Mouse (Mus musculus) midbrain, embryonic 12.5 days (tissue): ENCODE measurements at regions not wholly inside any gene's neighbourhood (a gene's known extent, or its start where the extent isn't known, plus 50 kb on each side); places are given as distances from the start of the nearest gene placed in this dataset.

Source experiments
- ATAC-seq: fragments of 200-750 bp; cut with Nextera tagmentation; 2 replicates; pipeline ENCODE4 v1.8.0; 2017; ENCODE audit warnings: low read depth, moderate TSS enrichment, moderate library complexity; ENCODE audit not compliant: low FRiP score
- H3K27ac ChIP-seq: fragments of 300-500 bp; sonication (generic); replicated peaks from 2 replicates; pipeline ENCODE4 v1.5.1; 2016; ENCODE audit warnings: mild to moderate bottlenecking
- H3K27me3 ChIP-seq: fragments of 300-500 bp; sonication (generic); 2 replicates; pipeline ENCODE4 v1.6.1; 2016; ENCODE audit warnings: mild to moderate bottlenecking
- H3K36me3 ChIP-seq: fragments of 300-500 bp; sonication (generic); 2 replicates; pipeline ENCODE4 v1.6.1; 2016
- H3K4me1 ChIP-seq: fragments of 300-500 bp; sonication (generic); 2 replicates; pipeline ENCODE4 v1.6.1; 2016
- H3K4me2 ChIP-seq: fragments of 300-500 bp; sonication (generic); replicated peaks from 2 replicates; pipeline ENCODE4 v1.6.1; 2016; ENCODE audit warnings: mild to moderate bottlenecking, moderate library complexity
- H3K4me3 ChIP-seq: fragments of 300-500 bp; sonication (generic); 2 replicates; pipeline ENCODE4 v1.5.1; 2016; ENCODE audit warnings: mild to moderate bottlenecking
- H3K9ac ChIP-seq: fragments of 300-500 bp; sonication (generic); replicated peaks from 2 replicates; pipeline ENCODE4 v1.6.1; 2016; ENCODE audit warnings: mild to moderate bottlenecking, moderate library complexity
- H3K9me3 ChIP-seq: fragments of 300-500 bp; sonication (generic); 2 replicates; pipeline ENCODE4 v1.6.1; 2016; ENCODE audit warnings: mild to moderate bottlenecking
- WGBS: fragments of 180-500 bp; shearing (Covaris S2); methylation state at CpG from one replicate; pipeline ENCODE4 v1.1.7; 2016; 5-methylcytosine and 5-hydroxymethylcytosine counted together

- Histone ChIP-seq H3K4me3 (no peak overlapping the region), H3K27ac (no peak overlapping the region), H3K9ac (no peak overlapping the region), H3K4me2 (no peak overlapping the region), H3K4me1 (no peaks in the 10 kb centered on the region), H3K27me3 (no peaks in the 10 kb centered on the region), H3K9me3 (no peaks in the 10 kb centered on the region), H3K36me3 (no peaks in the 10 kb centered on the region)
- ATAC-seq: no peak
- WGBS: 85% methylated on average over 8 of the region's 8 CpGs
Measured at GRCm38 (mm10) chr8:35020480-35020879, 745.1 kb upstream of the Gm19410 start.

- Histone ChIP-seq H3K27me3 (no peaks in the 10 kb centered on the region), H3K9ac (no peak overlapping the region), H3K36me3 (no peaks in the 10 kb centered on the region), H3K9me3 (no peaks in the 10 kb centered on the region), H3K27ac (no peak overlapping the region), H3K4me3 (no peak overlapping the region), H3K4me1 (no peaks in the 10 kb centered on the region), H3K4me2 (no peak overlapping the region)
- 77% methylated on average over 6 of the region's 6 CpGs for whole genome bisulfite sequencing
- no peak for ATAC-seq
Measured at GRCm38 (mm10) chr8:35022649-35023048, 742.9 kb upstream of the Gm19410 start.

- 74% methylated on average over 3 of the region's 3 CpGs for WGBS
- Histone ChIP-seq H3K36me3 (no peaks in the 10 kb centered on the region), H3K9ac (no peak overlapping the region), H3K9me3 (no peaks in the 10 kb centered on the region), H3K4me2 (no peak overlapping the region), H3K4me1 (no peaks in the 10 kb centered on the region), H3K4me3 (no peak overlapping the region), H3K27ac (no peak overlapping the region), H3K27me3 (no peaks in the 10 kb centered on the region)
- no peak for ATAC-seq
Measured at GRCm38 (mm10) chr8:35047798-35048197, 717.8 kb upstream of the Gm19410 start.

GRCm38 (mm10) chr8:35053444-35053843 lies 712.1 kb upstream of the Gm19410 start:
- no peak for ATAC-seq
- no peaks in the 10 kb centered on the region for H3K27me3 ChIP-seq
- WGBS: 91% methylated on average over 4 of the region's 4 CpGs

GRCm38 (mm10) chr8:35061048-35061447 lies 704.5 kb upstream of the Gm19410 start:
- no peaks in the 10 kb centered on the region for H3K4me1 ChIP-seq
- no peak overlapping the region for H3K4me2 ChIP-seq
- WGBS: 92% methylated on average over 5 of the region's 5 CpGs
- no peak overlapping the region for H3K27ac ChIP-seq
- ATAC-seq: no peak
- H3K9me3 ChIP-seq: no peaks in the 10 kb centered on the region
- H3K9ac ChIP-seq: no peak overlapping the region
- no peaks in the 10 kb centered on the region for H3K27me3 ChIP-seq
- H3K4me3 ChIP-seq: no peak overlapping the region
- H3K36me3 ChIP-seq: no peaks in the 10 kb centered on the region

More at GRCm38 (mm10) chr8:35053444-35053843, 712.1 kb upstream of the Gm19410 start:
- Histone ChIP-seq H3K27ac (no peak overlapping the region), H3K4me2 (no peak overlapping the region), H3K9ac (no peak overlapping the region), H3K4me3 (no peak overlapping the region), H3K4me1 (no peaks in the 10 kb centered on the region), H3K9me3 (no peaks in the 10 kb centered on the region), H3K36me3 (no peaks in the 10 kb centered on the region)

GRCm38 (mm10) chr8:35068228-35068627 lies 697.4 kb upstream of the Gm19410 start:
- no peak overlapping the region for H3K4me2 ChIP-seq
- H3K9ac ChIP-seq: no peak overlapping the region
- H3K36me3 ChIP-seq: no peaks in the 10 kb centered on the region
- no peak overlapping the region for H3K4me3 ChIP-seq
- no peaks in the 10 kb centered on the region for H3K4me1 ChIP-seq
- H3K27me3 ChIP-seq: peaks cover 6% of the 10 kb centered on the region; the same call in 1 of the 2 replicates
- H3K27ac ChIP-seq: no peak overlapping the region
- H3K9me3 ChIP-seq: no peaks in the 10 kb centered on the region
- ATAC-seq: no peak
- WGBS: 89% methylated on average over 2 of the region's 2 CpGs

- H3K4me2 ChIP-seq: no peak overlapping the region
- peaks cover 6% of the 10 kb centered on the region; the same call in 1 of the 2 replicates for H3K27me3 ChIP-seq
- H3K4me3 ChIP-seq: no peak overlapping the region
- no peak for ATAC-seq
- no peaks in the 10 kb centered on the region for H3K36me3 ChIP-seq
- H3K27ac ChIP-seq: no peak overlapping the region
- H3K9me3 ChIP-seq: no peaks in the 10 kb centered on the region
- 79% methylated on average over 7 of the region's 7 CpGs for whole genome bisulfite sequencing
- H3K9ac ChIP-seq: no peak overlapping the region
- H3K4me1 ChIP-seq: no peaks in the 10 kb centered on the region
Measured at GRCm38 (mm10) chr8:35070246-35070989, 695.2 kb upstream of the Gm19410 start.

GRCm38 (mm10) chr8:35075971-35076370 lies 689.6 kb upstream of the Gm19410 start:
- H3K27ac ChIP-seq: no peak overlapping the region
- no peaks in the 10 kb centered on the region for H3K9me3 ChIP-seq
- no peak overlapping the region for H3K4me2 ChIP-seq
- H3K27me3 ChIP-seq: peaks cover 6% of the 10 kb centered on the region; the same call in 1 of the 2 replicates
- 82% methylated on average over 10 of the region's 10 CpGs for WGBS
- no peaks in the 10 kb centered on the region for H3K36me3 ChIP-seq
- no peaks in the 10 kb centered on the region for H3K4me1 ChIP-seq
- no peak overlapping the region for H3K9ac ChIP-seq
- H3K4me3 ChIP-seq: no peak overlapping the region
- ATAC-seq: no peak

- H3K36me3 ChIP-seq: no peaks in the 10 kb centered on the region
- no peak overlapping the region for H3K4me2 ChIP-seq
- no peak overlapping the region for H3K9ac ChIP-seq
- H3K27me3 ChIP-seq: no peaks in the 10 kb centered on the region
- H3K9me3 ChIP-seq: no peaks in the 10 kb centered on the region
- no peak overlapping the region for H3K27ac ChIP-seq
- H3K4me1 ChIP-seq: no peaks in the 10 kb centered on the region
- no peak overlapping the region for H3K4me3 ChIP-seq
- no peak for ATAC-seq
- 63% methylated on average over 1 of the region's 1 CpGs for WGBS
Measured at GRCm38 (mm10) chr8:35083161-35083560, 682.4 kb upstream of the Gm19410 start.

- ATAC-seq: no peak
- no peaks in the 10 kb centered on the region for H3K4me1 ChIP-seq
- no peak overlapping the region for H3K27ac ChIP-seq
- H3K9ac ChIP-seq: no peak overlapping the region
- H3K4me2 ChIP-seq: no peak overlapping the region
- WGBS: 89% methylated on average over 2 of the region's 2 CpGs
- no peaks in the 10 kb centered on the region for H3K36me3 ChIP-seq
- no peaks in the 10 kb centered on the region for H3K27me3 ChIP-seq
- no peak overlapping the region for H3K4me3 ChIP-seq
- H3K9me3 ChIP-seq: no peaks in the 10 kb centered on the region
Measured at GRCm38 (mm10) chr8:35087070-35087469, 678.5 kb upstream of the Gm19410 start.

GRCm38 (mm10) chr8:35088380-35089244 lies 677.0 kb upstream of the Gm19410 start:
- Histone ChIP-seq H3K27ac (no peak overlapping the region; the same call in 1 of the 2 replicates), H3K9ac (no peak overlapping the region), H3K9me3 (no peaks in the 10 kb centered on the region), H3K36me3 (no peaks in the 10 kb centered on the region), H3K27me3 (no peaks in the 10 kb centered on the region), H3K4me2 (no peak overlapping the region), H3K4me3 (no peak overlapping the region), H3K4me1 (no peaks in the 10 kb centered on the region)
- ATAC-seq: no peak
- WGBS: 60% methylated on average over 18 of the region's 18 CpGs

GRCm38 (mm10) chr8:35089519-35089918 lies 676.1 kb upstream of the Gm19410 start:
- H3K4me2 ChIP-seq: no peak overlapping the region
- WGBS: 86% methylated on average over 8 of the region's 8 CpGs
- H3K36me3 ChIP-seq: no peaks in the 10 kb centered on the region
- no peaks in the 10 kb centered on the region for H3K4me1 ChIP-seq
- H3K27me3 ChIP-seq: no peaks in the 10 kb centered on the region
- no peak for ATAC-seq
- H3K9ac ChIP-seq: no peak overlapping the region
- no peak overlapping the region for H3K4me3 ChIP-seq
- no peak overlapping the region for H3K27ac ChIP-seq
- H3K9me3 ChIP-seq: no peaks in the 10 kb centered on the region
